Mouse (Mus musculus) olfactory bulb, adult 2 months (tissue): Measurements from ENCODE around the gene Elmod3. TPM values are rescaled to one million over a fixed set of nuclear protein-coding genes. Genes with fewer than 3 reads are reported as not detected.
A peak's percentile ranks its signal among the peaks of the same experiment; 100 is the strongest.

ENCODE experiments used
- H3K27ac ChIP-seq: fragments of 200-500 bp; 2 replicates; pipeline ENCODE4 v1.5.1; 2012; ENCODE audit warnings: low read depth, low read length; ENCODE audit not compliant: insufficient read depth
- H3K4me1 ChIP-seq: fragments of 200-500 bp; 2 replicates; pipeline ENCODE4 v1.6.1; 2012; ENCODE audit warnings: low read length; ENCODE audit not compliant: control insufficient read depth, insufficient read depth
- H3K4me3 ChIP-seq: fragments of 200-500 bp; 2 replicates; pipeline ENCODE4 v1.5.1; 2012; ENCODE audit warnings: mild to moderate bottlenecking, low read depth, low read length, moderate library complexity; ENCODE audit not compliant: insufficient read depth
- CTCF ChIP-seq: fragments of 200-500 bp; IDR thresholded peaks from 2 replicates; pipeline ENCODE4 v1.5.1; 2012; ENCODE audit warnings: low read depth, mild to moderate bottlenecking, low read length, moderate library complexity; ENCODE audit not compliant: insufficient read depth
- POLR2A ChIP-seq: fragments of 200-500 bp; IDR thresholded peaks from 2 replicates; pipeline ENCODE4 v1.6.1; 2012; ENCODE audit warnings: mild to moderate bottlenecking, low read depth, low read length, moderate library complexity; ENCODE audit not compliant: insufficient read depth
- WGBS: fragments of 180-500 bp; shearing (Covaris S2); methylation state at CpG from one replicate; pipeline ENCODE4 v1.1.7; 2018; 5-methylcytosine and 5-hydroxymethylcytosine counted together
- polyA plus RNA-seq: library from polyadenylated mRNA; stranded (reverse); fragments of >200 nt; gene quantifications from 2 replicates; pipeline ENCODE4 v1.2.4, GENCODE M21; 2012; ENCODE audit warnings: low replicate concordance; ENCODE audit not compliant: missing spikeins, insufficient read depth, insufficient read length

Elmod3 gene
- polyA plus RNA-seq, 1 experiment = not detected

DNA sequence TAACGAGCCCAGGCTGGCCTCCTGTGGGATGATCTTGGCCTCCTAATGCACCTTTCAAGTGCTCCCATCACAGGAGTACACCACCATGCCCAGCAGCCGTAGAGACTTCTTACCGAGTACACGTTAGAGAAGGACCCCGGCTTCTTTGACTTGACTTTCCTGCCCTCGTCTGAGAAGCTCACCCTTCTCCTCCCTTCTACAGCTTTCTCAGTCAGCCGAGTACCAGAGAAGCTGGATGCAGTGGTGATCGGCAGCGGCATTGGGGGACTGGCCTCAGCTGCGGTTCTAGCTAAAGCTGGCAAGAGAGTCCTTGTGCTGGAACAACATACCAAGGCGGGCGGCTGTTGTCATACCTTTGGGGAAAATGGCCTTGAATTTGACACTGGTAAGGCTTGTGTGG, 2.6 kb upstream of the Elmod3 start:
- peaks cover 5% of the 10 kb centered on the region for H3K4me1 ChIP-seq
- no peak overlapping the region for H3K4me3 ChIP-seq
- WGBS = 86% methylated on average over 12 of the region's 12 CpGs
- no peak overlapping the region for H3K27ac ChIP-seq
- TF ChIP-seq CTCF (no peak), POLR2A (no peak)

DNA sequence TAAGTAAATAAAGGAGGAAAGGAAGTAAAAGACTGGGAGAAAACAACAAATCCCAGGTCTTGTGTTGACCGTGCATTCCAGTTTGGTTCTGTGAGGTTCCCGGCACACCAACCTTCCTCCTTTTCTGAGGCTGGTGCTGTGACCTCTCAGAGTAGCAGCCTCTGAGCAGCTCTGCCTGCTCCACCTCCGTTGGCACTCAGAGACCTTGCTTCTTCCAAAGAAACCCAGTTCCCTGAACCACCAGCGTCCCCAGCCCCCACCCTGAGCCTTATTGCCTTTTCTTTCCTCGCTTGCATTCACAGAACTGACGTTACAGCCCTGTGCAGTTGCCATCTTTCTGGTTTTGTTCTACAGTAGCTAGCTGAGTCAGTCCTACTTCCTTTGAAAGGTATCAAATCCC, 2.0 kb upstream of the Elmod3 start:
- TF ChIP-seq CTCF (no peak), POLR2A (no peak)
- 69% methylated on average over 6 of the region's 6 CpGs for WGBS
- H3K27ac ChIP-seq = no peak overlapping the region
- H3K4me1 ChIP-seq = peaks cover 5% of the 10 kb centered on the region
- no peak overlapping the region for H3K4me3 ChIP-seq

DNA sequence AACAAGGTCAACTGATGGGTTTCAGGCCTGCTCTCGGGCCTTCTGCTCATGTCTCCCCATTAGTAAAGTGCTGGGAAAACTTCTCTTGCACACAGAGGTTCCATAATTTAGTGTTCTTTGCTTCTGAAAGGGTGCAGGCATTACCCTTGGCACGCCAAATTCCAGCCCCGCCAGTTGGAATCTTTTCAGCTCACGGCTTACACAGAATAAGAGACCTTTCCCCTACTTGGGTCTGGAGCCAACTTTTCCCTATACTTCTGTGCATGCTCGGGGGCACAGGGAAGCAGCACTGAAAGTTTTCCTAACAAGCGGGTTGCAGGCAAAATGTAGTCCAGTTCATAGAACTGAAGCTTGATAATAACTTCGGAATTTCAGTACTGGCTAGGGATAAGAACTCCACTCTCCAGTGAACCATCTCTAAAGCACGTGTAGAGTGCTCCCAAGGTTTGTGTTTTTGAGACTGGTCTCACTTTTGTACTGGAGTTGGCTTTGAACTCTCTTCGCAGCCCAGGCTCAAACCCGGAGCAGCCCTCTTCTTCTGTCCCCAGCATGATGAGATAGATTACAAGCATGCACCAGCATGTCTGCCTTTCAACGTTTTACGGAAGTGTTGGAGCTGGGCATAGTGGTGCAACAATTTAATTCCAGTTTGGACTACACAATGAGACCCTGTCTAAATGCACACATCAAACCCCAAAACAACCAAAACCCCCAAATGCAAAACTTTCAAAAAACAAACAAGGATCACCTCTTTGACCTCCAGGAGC, 761 bp upstream of the Elmod3 start:
- Histone ChIP-seq H3K27ac (peak overlapping the region; percentile 53; the same call in 1 of the 2 replicates), H3K4me3 (peak overlapping the region; percentile 75), H3K4me1 (peaks cover 5% of the 10 kb centered on the region)
- WGBS = 18% methylated on average over 12 of the region's 12 CpGs
- TF ChIP-seq CTCF = no peak

DNA sequence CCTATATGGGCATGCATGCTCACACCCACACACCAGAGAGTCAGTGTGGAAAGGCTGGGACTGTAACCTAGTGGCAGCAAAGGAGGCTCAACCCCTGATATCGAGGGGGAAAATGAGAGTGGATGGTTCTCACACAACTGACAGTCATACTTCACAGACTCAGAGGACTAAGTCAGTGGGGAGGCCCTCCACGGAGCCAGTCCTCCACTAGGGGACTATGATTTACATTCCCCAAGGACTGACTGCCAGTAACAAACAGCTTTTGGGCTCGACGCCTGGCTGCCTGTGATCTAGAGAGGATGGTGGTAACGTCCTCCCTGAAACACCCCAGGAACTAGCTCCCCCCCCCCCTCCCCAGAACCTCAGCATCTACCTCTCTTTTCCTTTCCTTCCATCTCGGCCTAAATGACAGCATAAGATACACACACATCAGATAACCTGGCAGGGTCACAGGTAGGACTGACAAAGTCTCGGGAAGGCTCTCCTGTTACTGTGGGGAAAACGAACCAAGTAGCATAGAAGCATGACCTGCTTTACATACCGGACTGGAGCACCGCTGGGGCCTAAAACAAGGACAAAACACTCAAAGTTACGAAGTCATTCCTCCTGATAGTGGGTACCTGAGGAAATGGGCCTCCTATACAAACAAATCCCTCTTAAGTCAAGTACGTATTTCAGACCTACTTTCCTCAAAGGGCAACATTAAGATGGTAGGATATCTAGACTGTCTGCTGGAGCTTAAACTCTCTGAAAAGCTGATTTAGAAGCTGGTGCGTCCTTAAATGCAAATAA, 934 bp downstream of the Elmod3 start:
- Histone ChIP-seq H3K4me1 (peaks cover 5% of the 10 kb centered on the region), H3K27ac (peak overlapping the region; percentile 23), H3K4me3 (peak overlapping the region; percentile 75)
- TF ChIP-seq POLR2A = no peak
- TF ChIP-seq CTCF = no peak
- WGBS = 20% methylated on average over 13 of the region's 13 CpGs

DNA sequence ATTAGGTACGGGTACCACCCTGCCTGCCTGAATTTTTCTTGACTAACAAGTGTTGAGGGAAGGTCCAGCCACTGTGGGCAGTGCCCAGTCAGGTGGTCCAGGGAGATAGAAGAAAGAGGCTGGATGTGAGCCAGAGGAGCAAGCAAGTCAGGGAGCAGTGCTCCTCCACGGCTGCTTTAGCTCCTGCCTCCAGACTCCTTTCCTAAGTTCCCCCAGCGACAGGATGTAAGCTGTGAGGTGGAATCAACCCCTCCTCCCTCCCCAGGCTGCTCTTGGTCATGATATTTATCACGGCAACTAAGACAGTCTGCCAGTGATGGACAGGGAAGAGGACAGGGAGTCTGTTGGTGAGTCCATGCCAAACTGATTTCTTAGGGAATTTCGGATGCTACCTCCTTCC, 4.3 kb downstream of the Elmod3 start:
- no peak overlapping the region for H3K27ac ChIP-seq

DNA sequence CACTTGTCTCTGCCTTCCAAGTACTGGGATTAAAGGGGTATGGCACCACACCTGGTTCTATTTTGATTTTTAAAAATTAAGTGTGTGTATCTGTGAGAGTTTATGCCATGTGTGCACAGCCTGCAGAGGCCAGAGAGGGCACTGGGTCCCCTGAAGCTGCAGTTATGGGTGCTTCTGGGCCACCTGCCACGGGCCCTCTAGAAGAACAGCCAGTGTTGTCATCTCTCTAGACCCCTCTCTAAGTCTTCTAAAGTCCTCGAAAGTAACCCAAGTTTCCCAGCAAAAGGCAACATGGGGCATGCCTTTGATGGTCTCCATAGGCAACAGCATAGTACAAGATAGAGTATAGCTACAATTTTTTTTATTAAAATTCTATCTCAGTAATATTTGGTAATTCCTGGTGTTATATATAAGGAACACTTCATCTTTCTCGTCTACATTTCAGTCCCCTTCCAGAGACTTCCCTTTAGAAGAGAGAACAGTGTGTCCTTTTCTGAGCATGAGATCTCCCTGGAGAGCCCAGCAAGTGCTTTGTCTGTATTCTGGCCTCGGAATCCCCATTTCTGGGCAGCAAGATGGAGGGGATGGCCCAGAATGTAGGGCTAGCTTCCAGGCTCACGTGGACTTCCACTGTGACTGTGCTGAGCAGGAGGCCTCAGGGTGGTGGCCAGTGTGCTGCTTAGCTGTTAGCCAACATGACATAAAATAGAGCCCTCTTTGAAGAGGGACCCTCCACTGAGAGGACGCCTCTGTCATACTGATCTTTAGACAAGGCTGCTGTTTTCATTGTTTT, 5.0 kb downstream of the Elmod3 start:
- 67% methylated on average over 6 of the region's 6 CpGs for WGBS
- H3K4me1 ChIP-seq = peaks cover 5% of the 10 kb centered on the region
- H3K4me3 ChIP-seq = no peak overlapping the region
- H3K27ac ChIP-seq = no peak overlapping the region
- no peak for TF ChIP-seq POLR2A
- TF ChIP-seq CTCF = no peak

More for the DNA sequence above, 4.3 kb downstream of the Elmod3 start:
- TF ChIP-seq POLR2A = no peak
- no peak for TF ChIP-seq CTCF
- 57% methylated on average over 5 of the region's 5 CpGs for WGBS
- Histone ChIP-seq H3K4me1 (peaks cover 5% of the 10 kb centered on the region), H3K4me3 (no peak overlapping the region)

DNA sequence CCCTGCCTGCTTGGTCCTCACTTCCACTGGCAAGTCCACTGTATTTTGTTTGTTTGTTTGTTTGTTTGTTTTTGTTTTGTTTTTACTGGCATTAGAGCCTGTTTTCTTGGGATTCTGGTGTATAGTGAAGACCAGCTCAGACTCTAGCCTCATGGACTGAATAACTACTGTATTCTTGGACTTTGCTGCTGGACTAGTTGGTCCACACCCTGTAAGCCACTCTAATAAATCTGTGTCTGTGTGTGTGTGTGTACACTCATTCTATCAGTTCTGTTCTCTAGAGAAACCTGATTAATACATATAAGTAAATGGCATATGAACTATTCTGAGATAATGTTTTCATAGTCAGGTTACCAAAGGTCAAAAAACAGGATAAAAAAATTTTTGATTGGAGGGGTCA, 8.1 kb downstream of the Elmod3 start:
- Histone ChIP-seq H3K4me1 (no peaks in the 10 kb centered on the region), H3K27ac (no peak overlapping the region), H3K4me3 (no peak overlapping the region)
- no peak for TF ChIP-seq POLR2A
- no peak for TF ChIP-seq CTCF

DNA sequence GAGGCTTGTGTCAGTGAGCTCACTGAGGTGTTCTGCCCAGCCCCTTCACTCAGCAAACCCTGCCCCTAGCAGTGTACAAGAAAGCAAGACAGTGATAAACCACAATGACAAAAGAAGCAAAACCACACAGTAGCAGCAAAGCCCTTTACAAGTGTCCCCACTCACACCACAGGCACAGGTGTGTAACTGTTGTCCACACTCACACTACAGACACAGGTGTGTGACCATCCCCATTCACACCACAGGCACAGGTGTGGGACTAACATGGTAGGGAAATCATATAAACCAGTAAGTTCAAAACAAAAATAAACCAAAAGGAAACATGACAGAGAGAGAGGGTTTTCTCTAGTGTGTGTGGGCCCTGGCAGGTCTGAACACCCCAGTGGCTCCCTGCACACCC, 9.9 kb downstream of the Elmod3 start:
- TF ChIP-seq CTCF = no peak
- TF ChIP-seq POLR2A = no peak
- no peaks in the 10 kb centered on the region for H3K4me1 ChIP-seq
- H3K27ac ChIP-seq = no peak overlapping the region
- no peak overlapping the region for H3K4me3 ChIP-seq

DNA sequence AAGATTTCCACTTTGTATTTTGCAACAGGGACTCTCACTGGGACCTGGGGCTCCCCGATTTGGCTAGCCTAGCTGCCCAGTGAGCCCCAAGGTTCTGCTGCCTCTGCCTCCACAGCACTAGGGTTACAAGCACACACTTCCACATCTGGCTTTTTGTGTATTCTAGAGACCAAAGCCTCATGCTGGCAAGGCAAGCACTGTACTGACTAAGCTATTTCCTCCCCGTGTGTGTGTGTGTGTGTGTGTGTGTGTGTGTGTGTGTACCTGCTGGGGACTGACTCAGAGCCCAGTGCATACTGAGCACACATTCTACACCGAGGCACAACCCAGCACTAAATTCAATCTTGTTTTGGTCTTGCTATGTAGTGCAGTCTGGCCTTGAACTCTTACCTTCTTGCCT, 11.5 kb downstream of the Elmod3 start:
- H3K4me1 ChIP-seq = no peaks in the 10 kb centered on the region; the same call in 1 of the 2 replicates
- TF ChIP-seq POLR2A = no peak
- TF ChIP-seq CTCF = no peak
- H3K4me3 ChIP-seq = no peak overlapping the region
- 74% methylated on average over 3 of the region's 3 CpGs for WGBS
- H3K27ac ChIP-seq = no peak overlapping the region
